Mouse (Mus musculus): ENCODE results near the gene 8030474K03Rik. TPM values are rescaled to one million over a fixed set of nuclear protein-coding genes. Genes with fewer than 3 reads are reported as not detected.
A peak's percentile ranks its signal among the peaks of the same experiment; 100 is the strongest.
"Not testable (repeated sequence)": the region's sequence is repeated elsewhere in the genome, so short reads cannot be mapped to it uniquely, and the experiment has no call there.

8030474K03Rik gene
- polyA plus RNA-seq, 1 experiment from 2014 or later = not detected

GRCm38 (mm10) chrX:101791551-101791950 is 2.9 kb upstream of the 8030474K03Rik start:
- 47% methylated on average over 4 of the region's 4 CpGs for WGBS
- DNase-seq (ENCODE audit: low spot score) (peak; percentile 67), ATAC-seq (replicated peaks; ENCODE audit: low FRiP score) (no peak)
- no peaks in the 10 kb centered on the region for H3K36me3 ChIP-seq (ENCODE audit: control insufficient read depth, insufficient read depth, low read length)
- no peak overlapping the region for H3K4me3 ChIP-seq (ENCODE audit: low read depth, low read length)
- no peak overlapping the region for H3K27ac ChIP-seq (ENCODE audit: low read depth, low read length)
- H3K27me3 ChIP-seq (ENCODE audit: control insufficient read depth, insufficient read depth, low read length) = peaks cover 2% of the 10 kb centered on the region; the same call in 1 of the 2 replicates
- no peak overlapping the region for H3K9ac ChIP-seq (ENCODE audit: low read length)
- no peaks in the 10 kb centered on the region for H3K4me1 ChIP-seq (replicated peaks; ENCODE audit: control insufficient read depth, insufficient read depth, low read length)
- H3K9me3 ChIP-seq (ENCODE audit: control insufficient read depth, low read length) = no peaks in the 10 kb centered on the region
- H3K4me2 ChIP-seq (ENCODE audit: low read depth, low read length, severe bottlenecking) = no peak overlapping the region

DNA sequence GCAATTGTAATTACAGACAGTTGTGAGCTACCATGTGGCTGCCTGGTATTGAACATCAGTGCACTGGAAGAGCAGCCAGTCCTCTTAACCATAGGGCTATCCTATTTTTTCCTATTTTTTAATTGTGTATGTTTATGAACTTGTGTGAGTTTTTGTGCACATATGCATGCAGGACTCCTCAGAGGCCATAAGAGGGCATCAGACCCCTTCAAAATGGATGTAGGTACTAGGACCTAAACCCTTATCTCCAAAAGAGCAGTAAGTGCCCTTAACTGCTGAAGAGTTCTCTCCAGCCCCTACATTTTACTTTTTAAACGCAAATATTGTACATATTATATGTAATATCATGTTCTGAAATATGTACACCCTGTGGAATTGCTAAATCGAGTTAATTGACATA is 11.1 kb downstream of the 8030474K03Rik start:
- 26% methylated on average over 2 of the region's 2 CpGs for WGBS

DNA sequence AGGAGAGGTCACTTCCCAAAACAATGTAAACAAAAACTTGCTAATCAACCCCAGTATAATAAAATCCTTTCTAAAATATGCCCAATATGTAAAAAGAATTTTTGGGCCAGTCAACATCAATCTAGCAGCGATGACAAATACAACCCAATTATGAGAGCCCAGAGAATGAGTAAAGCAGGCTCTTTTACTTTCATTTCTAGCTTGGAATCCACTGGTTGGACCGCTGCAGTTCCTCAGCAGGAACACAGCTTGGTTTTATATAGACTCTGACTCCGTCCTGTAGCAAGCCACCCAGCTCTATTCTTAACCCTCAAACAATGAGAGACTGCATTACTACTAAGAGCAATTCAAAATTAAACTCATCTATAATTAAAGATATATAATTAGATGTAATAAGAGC is 17.3 kb downstream of the 8030474K03Rik start:
- no peak overlapping the region for H3K9ac ChIP-seq (ENCODE audit: low read length)
- H3K27ac ChIP-seq (ENCODE audit: low read depth, low read length) = no peak overlapping the region
- no peak for ATAC-seq (replicated peaks; ENCODE audit: low FRiP score)
- no peak overlapping the region for H3K4me2 ChIP-seq (ENCODE audit: low read depth, low read length, severe bottlenecking)
- DNase-seq (ENCODE audit: low spot score) = no peak
- WGBS = 65% methylated on average over 3 of the region's 3 CpGs
- H3K27me3 ChIP-seq (ENCODE audit: control insufficient read depth, insufficient read depth, low read length) = 0 out of 2 replicates have a peak, but pooled peaks cover 4% of the 10 kb centered on the region
- H3K36me3 ChIP-seq (ENCODE audit: control insufficient read depth, insufficient read depth, low read length) = no peaks in the 10 kb centered on the region
- no peaks in the 10 kb centered on the region for H3K9me3 ChIP-seq (ENCODE audit: control insufficient read depth, low read length)
- no peak overlapping the region for H3K4me3 ChIP-seq (ENCODE audit: low read depth, low read length)
- no peaks in the 10 kb centered on the region for H3K4me1 ChIP-seq (replicated peaks; ENCODE audit: control insufficient read depth, insufficient read depth, low read length)

More for the DNA sequence above, 11.1 kb downstream of the 8030474K03Rik start:
- Histone ChIP-seq H3K4me3 (ENCODE audit: low read depth, low read length) (no peak overlapping the region), H3K4me2 (ENCODE audit: low read depth, low read length, severe bottlenecking) (no peak overlapping the region), H3K27me3 (ENCODE audit: control insufficient read depth, insufficient read depth, low read length) (no peaks in the 10 kb centered on the region), H3K36me3 (ENCODE audit: control insufficient read depth, insufficient read depth, low read length) (no peaks in the 10 kb centered on the region), H3K4me1 (replicated peaks; ENCODE audit: control insufficient read depth, insufficient read depth, low read length) (no peaks in the 10 kb centered on the region), H3K9ac (ENCODE audit: low read length) (no peak overlapping the region), H3K27ac (ENCODE audit: low read depth, low read length) (no peak overlapping the region), H3K9me3 (ENCODE audit: control insufficient read depth, low read length) (no peaks in the 10 kb centered on the region)
- no peak for ATAC-seq (replicated peaks; ENCODE audit: low FRiP score)
- DNase-seq (ENCODE audit: low spot score) = no peak

DNA sequence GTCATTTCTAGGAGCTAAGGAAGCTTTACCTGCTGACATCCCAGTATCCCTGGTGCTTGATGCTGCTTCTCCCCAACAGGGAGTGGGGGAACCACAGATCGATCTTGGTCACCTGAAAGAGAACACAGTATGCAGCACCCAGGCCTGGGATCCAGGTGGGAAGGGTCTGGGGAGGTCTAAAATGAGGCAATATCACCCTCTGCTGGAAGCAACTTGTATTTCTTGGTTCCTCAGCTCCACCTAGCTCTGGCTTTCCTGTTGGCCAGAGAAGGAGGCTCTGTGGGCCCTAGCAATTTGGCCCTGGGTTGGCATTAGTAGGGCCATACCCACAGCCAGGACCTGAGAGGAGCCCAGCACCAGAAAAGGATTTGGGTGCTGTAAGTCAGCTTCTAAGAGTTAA is 24.7 kb downstream of the 8030474K03Rik start:
- DNase-seq (ENCODE audit: low spot score) (no peak), ATAC-seq (replicated peaks; ENCODE audit: low FRiP score) (no peak)
- no peaks in the 10 kb centered on the region for H3K36me3 ChIP-seq (ENCODE audit: control insufficient read depth, insufficient read depth, low read length)
- no peaks in the 10 kb centered on the region for H3K9me3 ChIP-seq (ENCODE audit: control insufficient read depth, low read length)
- no peak overlapping the region for H3K9ac ChIP-seq (ENCODE audit: low read length)
- no peak overlapping the region for H3K4me3 ChIP-seq (ENCODE audit: low read depth, low read length)
- H3K4me2 ChIP-seq (ENCODE audit: low read depth, low read length, severe bottlenecking) = no peak overlapping the region
- no peaks in the 10 kb centered on the region for H3K4me1 ChIP-seq (replicated peaks; ENCODE audit: control insufficient read depth, insufficient read depth, low read length)
- H3K27me3 ChIP-seq (ENCODE audit: control insufficient read depth, insufficient read depth, low read length) = peaks cover 1% of the 10 kb centered on the region; the same call in 1 of the 2 replicates
- WGBS = 47% methylated on average over 1 of the region's 1 CpGs
- H3K27ac ChIP-seq (ENCODE audit: low read depth, low read length) = no peak overlapping the region

GRCm38 (mm10) chrX:101819980-101820379 is 25.5 kb downstream of the 8030474K03Rik start:
- not testable (repeated sequence) for H3K4me1 ChIP-seq (replicated peaks; ENCODE audit: control insufficient read depth, insufficient read depth, low read length); ATAC-seq (replicated peaks; ENCODE audit: low FRiP score); H3K4me2 ChIP-seq (ENCODE audit: low read depth, low read length, severe bottlenecking); H3K9me3 ChIP-seq (ENCODE audit: control insufficient read depth, low read length); H3K36me3 ChIP-seq (ENCODE audit: control insufficient read depth, insufficient read depth, low read length); H3K27ac ChIP-seq (ENCODE audit: low read depth, low read length); H3K9ac ChIP-seq (ENCODE audit: low read length); H3K4me3 ChIP-seq (ENCODE audit: low read depth, low read length); DNase-seq (ENCODE audit: low spot score); H3K27me3 ChIP-seq (ENCODE audit: control insufficient read depth, insufficient read depth, low read length)

DNA sequence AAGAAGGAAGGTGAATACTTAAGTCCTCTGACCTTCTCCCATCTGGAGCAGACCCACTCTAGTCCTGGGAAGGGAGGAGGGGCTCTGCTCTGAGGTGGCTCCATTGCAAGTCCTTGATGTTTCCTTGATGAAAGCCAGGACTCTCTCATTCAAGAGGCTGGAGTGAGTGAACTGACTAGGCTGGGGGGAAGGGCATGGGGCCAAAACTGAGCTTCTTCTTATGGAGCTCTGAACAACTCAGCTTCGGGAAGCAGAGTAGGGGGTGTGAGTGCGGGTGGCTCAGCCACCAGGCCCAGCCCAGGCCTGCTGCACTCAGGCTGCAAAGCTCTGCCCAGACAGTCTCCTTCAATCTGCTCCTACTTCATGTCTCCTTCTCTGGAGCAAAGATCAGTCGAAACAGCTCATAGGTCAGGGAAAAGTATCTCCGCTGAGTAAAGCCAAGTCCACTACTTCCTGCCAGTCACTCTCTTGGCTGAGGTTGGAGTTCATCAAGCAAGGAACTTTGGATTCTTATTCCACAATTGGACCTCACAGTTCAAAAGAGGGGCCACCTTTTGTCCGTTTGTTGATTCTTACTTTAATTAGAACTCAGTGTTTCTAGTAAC is 52.8 kb downstream of the 8030474K03Rik start:
- WGBS = 43% methylated on average over 5 of the region's 5 CpGs
- Histone ChIP-seq H3K4me3 (ENCODE audit: low read depth, low read length) (no peak overlapping the region), H3K36me3 (ENCODE audit: control insufficient read depth, insufficient read depth, low read length) (no peaks in the 10 kb centered on the region), H3K9ac (ENCODE audit: low read length) (no peak overlapping the region), H3K9me3 (ENCODE audit: control insufficient read depth, low read length) (no peaks in the 10 kb centered on the region), H3K4me1 (replicated peaks; ENCODE audit: control insufficient read depth, insufficient read depth, low read length) (no peaks in the 10 kb centered on the region), H3K27me3 (ENCODE audit: control insufficient read depth, insufficient read depth, low read length) (peaks cover 55% of the 10 kb centered on the region), H3K4me2 (ENCODE audit: low read depth, low read length, severe bottlenecking) (no peak overlapping the region), H3K27ac (ENCODE audit: low read depth, low read length) (no peak overlapping the region)
- ATAC-seq (replicated peaks; ENCODE audit: low FRiP score) = no peak
- no peak for DNase-seq (ENCODE audit: low spot score)

Other genes with a start within 250 kb of the 8030474K03Rik start
- 215 and 230 TPM in 2 replicates for gene Ogt, start 154.6 kb upstream of the 8030474K03Rik start, polyA plus RNA-seq (2014; fragmentation: Nextera tagmentation; extraction: Ambion mirVana)
- gene Cxcr3, start 60.4 kb upstream of the 8030474K03Rik start, polyA plus RNA-seq (2014; fragmentation: Nextera tagmentation; extraction: Ambion mirVana) = 0.11 TPM in 1 of 2 replicates, not detected in the other
- gene Gm4779, start 233 bp upstream of the 8030474K03Rik start, polyA plus RNA-seq (2014; fragmentation: Nextera tagmentation; extraction: Ambion mirVana) = not detected in 2 replicates
- 11.6 and 12.8 TPM in 2 replicates for gene Nhsl2, start 54.7 kb downstream of the 8030474K03Rik start, polyA plus RNA-seq (2014; fragmentation: Nextera tagmentation; extraction: Ambion mirVana)